Mouse (Mus musculus) liver, postnatal 0 days (tissue): Measurements from ENCODE around the gene Usp12.

Experiments used
- CTCF ChIP-seq: sonication (generic); IDR thresholded peaks from 2 replicates; pipeline ENCODE4 v1.5.1; 2016; ENCODE audit warnings: antibody characterized with exemption, low read depth
- EP300 ChIP-seq: IDR thresholded peaks from 2 replicates; pipeline ENCODE4 v1.6.1; 2016; ENCODE audit warnings: antibody characterized with exemption, low read depth, mild to moderate bottlenecking

DNA sequence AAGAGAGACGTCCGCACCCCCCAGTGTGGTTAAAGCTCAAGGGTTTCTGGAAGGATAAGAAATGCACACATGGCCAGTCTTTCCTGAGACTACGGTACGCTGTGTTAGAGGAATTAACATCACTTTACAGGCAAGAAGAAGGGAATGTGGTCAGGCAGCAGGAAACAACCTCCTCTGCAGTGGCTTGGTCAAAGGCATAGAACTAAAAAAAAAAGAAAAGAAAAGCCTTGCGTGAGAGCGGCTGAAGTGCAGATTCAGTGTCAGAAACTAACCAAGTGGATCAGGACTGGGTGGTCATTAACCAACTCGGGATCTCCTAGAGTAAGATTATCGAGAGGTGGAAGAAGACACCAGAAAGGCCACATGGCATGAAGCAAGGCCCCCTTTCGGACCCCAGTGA lies 5.4 kb downstream of the Usp12 start:
- TF ChIP-seq CTCF: no peak
- TF ChIP-seq EP300: no peak
